Mouse (Mus musculus): ENCODE measurements at regions not wholly inside any gene's neighbourhood (a gene's known extent, or its start where the extent isn't known, plus 50 kb on each side); places are given as distances from the start of the nearest gene placed in this dataset.
A peak's percentile ranks its signal among the peaks of the same experiment; 100 is the strongest.

GRCm38 (mm10) chr19:55985518-55985917 is 243.9 kb downstream of the Tcf7l2 start:
- peak in 1 of 2 experiments; percentile 40 for DNase-seq (ENCODE audit: low spot score in 2 of 2)

- DNase-seq (ENCODE audit: low spot score in 2 of 2): peak; percentile 38 to 71
Measured at GRCm38 (mm10) chr19:55991791-55992726, 250.4 kb downstream of the Tcf7l2 start.

GRCm38 (mm10) chr19:55992727-55993066 is 251.1 kb downstream of the Tcf7l2 start:
- DNase-seq (ENCODE audit: low spot score in 2 of 2): peak in 1 of 2 experiments; percentile 30

GRCm38 (mm10) chr19:55995721-55996120 is 254.1 kb downstream of the Tcf7l2 start:
- DNase-seq (ENCODE audit: low spot score in 2 of 2): no peak

- no peak for DNase-seq (ENCODE audit: low spot score in 2 of 2)
Measured at GRCm38 (mm10) chr19:55998454-55999180, 257.0 kb downstream of the Tcf7l2 start.

GRCm38 (mm10) chr19:55999409-55999808 is 257.8 kb downstream of the Tcf7l2 start:
- no peak for DNase-seq (ENCODE audit: low spot score in 2 of 2)

- DNase-seq (ENCODE audit: low spot score in 2 of 2): no peak
Measured at GRCm38 (mm10) chr19:56001428-56001827, 259.8 kb downstream of the Tcf7l2 start.

GRCm38 (mm10) chr19:56005886-56006285 is 264.3 kb downstream of the Tcf7l2 start:
- no peak for DNase-seq (ENCODE audit: low spot score in 2 of 2)

- no peak for DNase-seq (ENCODE audit: low spot score in 2 of 2)
Measured at GRCm38 (mm10) chr19:56007433-56007832, 265.8 kb downstream of the Tcf7l2 start.

- no peak for DNase-seq (ENCODE audit: low spot score in 2 of 2)
Measured at GRCm38 (mm10) chr19:56010766-56011165, 269.1 kb downstream of the Tcf7l2 start.

- DNase-seq (ENCODE audit: low spot score in 2 of 2): no peak
Measured at GRCm38 (mm10) chr19:56011292-56011691, 269.7 kb downstream of the Tcf7l2 start.

- no peak for DNase-seq (ENCODE audit: low spot score in 2 of 2)
Measured at GRCm38 (mm10) chr19:56016548-56017346, 270.2 kb upstream of the Habp2 start.

GRCm38 (mm10) chr19:56017524-56017923 is 269.4 kb upstream of the Habp2 start:
- DNase-seq (ENCODE audit: low spot score in 2 of 2): no peak

GRCm38 (mm10) chr19:56019143-56019542 is 267.8 kb upstream of the Habp2 start:
- no peak for DNase-seq (ENCODE audit: low spot score in 2 of 2)

GRCm38 (mm10) chr19:56022348-56022747 is 264.6 kb upstream of the Habp2 start:
- no peak for DNase-seq (ENCODE audit: low spot score in 2 of 2)

GRCm38 (mm10) chr19:56024599-56024998 is 262.3 kb upstream of the Habp2 start:
- no peak for DNase-seq (ENCODE audit: low spot score in 2 of 2)

GRCm38 (mm10) chr19:56029428-56030281 is 257.3 kb upstream of the Habp2 start:
- DNase-seq (ENCODE audit: low spot score in 2 of 2): peak; percentile 45 to 75

GRCm38 (mm10) chr19:56030401-56030925 is 256.5 kb upstream of the Habp2 start:
- DNase-seq (ENCODE audit: low spot score in 2 of 2): no peak

GRCm38 (mm10) chr19:56034552-56034951 is 252.4 kb upstream of the Habp2 start:
- DNase-seq (ENCODE audit: low spot score in 2 of 2): no peak

GRCm38 (mm10) chr19:56037584-56037983 is 249.4 kb upstream of the Habp2 start:
- no peak for DNase-seq (ENCODE audit: low spot score in 2 of 2)

Measured in frontal cortex, postnatal 36 days (tissue).